Mouse (Mus musculus) liver, postnatal 0 days (tissue): ENCODE results near the gene Hbs1l.

Experiments
- CTCF ChIP-seq: sonication (generic); IDR thresholded peaks from 2 replicates; pipeline ENCODE4 v1.5.1; 2016; ENCODE audit warnings: antibody characterized with exemption, low read depth
- EP300 ChIP-seq: IDR thresholded peaks from 2 replicates; pipeline ENCODE4 v1.6.1; 2016; ENCODE audit warnings: antibody characterized with exemption, low read depth, mild to moderate bottlenecking

DNA sequence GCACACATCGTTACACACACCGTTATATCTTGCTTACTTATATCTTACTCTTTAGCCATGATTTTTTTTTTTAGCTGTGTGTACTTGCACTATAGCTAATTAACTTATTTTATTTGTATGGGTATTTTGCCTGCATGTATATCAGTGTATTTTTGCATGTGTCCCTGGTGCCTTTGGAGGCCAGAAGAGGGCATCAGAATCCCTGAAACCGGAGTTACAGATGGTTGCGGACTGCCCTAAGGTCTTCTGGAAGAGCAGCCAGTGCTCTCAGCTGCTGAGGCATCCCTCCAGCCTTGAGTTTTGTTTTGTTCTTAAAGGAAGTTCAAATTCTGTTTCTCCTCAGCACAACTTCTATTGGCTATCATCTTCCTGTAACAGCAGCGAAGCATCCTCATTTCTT lies 38.5 kb upstream of the Hbs1l start:
- peak; percentile 63 for TF ChIP-seq CTCF
- TF ChIP-seq EP300 = no peak
